Mouse (Mus musculus) midbrain, embryonic 10.5 days (tissue): Measurements from ENCODE around the gene Olfr92. TPM values are rescaled to one million over a fixed set of nuclear protein-coding genes. Genes with fewer than 3 reads are reported as not detected.

Experiments
- polyA plus RNA-seq: library from polyadenylated mRNA; unstranded; fragments of >200 nt; fragmentation: Nextera tagmentation; extraction: Ambion mirVana; gene quantifications from 2 replicates; pipeline ENCODE4 v1.2.1, GENCODE M21; 2016

The Olfr92 gene
- polyA plus RNA-seq, 1 experiment from 2014 or later, result not detected

Other genes with a start within 250 kb of the Olfr92 start
- not detected in 2 replicates for gene Trim40, start 230.0 kb downstream of the Olfr92 start, polyA plus RNA-seq
- not detected in 2 replicates for gene Trim31, start 222.0 kb downstream of the Olfr92 start, polyA plus RNA-seq
- 0.22 and 0.67 TPM in 2 replicates for gene Rnf39, start 177.2 kb downstream of the Olfr92 start, polyA plus RNA-seq
- gene Ppp1r11, start 168.3 kb downstream of the Olfr92 start, polyA plus RNA-seq, result 160 and 166 TPM in 2 replicates
- gene Znrd1, start 161.5 kb downstream of the Olfr92 start, polyA plus RNA-seq, result 88.5 and 96.7 TPM in 2 replicates
- 8.8 and 10.6 TPM in 2 replicates for gene Znrd1as, start 161.5 kb downstream of the Olfr92 start, polyA plus RNA-seq
- gene 2410137M14Rik, start 138.9 kb downstream of the Olfr92 start, polyA plus RNA-seq, result not detected in 2 replicates
- gene H2-M5, start 130.6 kb downstream of the Olfr92 start, polyA plus RNA-seq, result 0.83 and 1.2 TPM in 2 replicates
- 61.6 and 87.8 TPM in 2 replicates for gene Zfp57, start 118.9 kb downstream of the Olfr92 start, polyA plus RNA-seq
- 0.10 and 0.15 TPM in 2 replicates for gene Mog, start 96.7 kb downstream of the Olfr92 start, polyA plus RNA-seq
- 7.9 and 12.2 TPM in 2 replicates for gene Gabbr1, start 74.1 kb downstream of the Olfr92 start, polyA plus RNA-seq
- 0.17 TPM in 1 of 2 replicates, not detected in the other for gene Olfr90, start 31.6 kb downstream of the Olfr92 start, polyA plus RNA-seq
- not detected in 2 replicates for gene Olfr91, start 21.8 kb downstream of the Olfr92 start, polyA plus RNA-seq
- not detected in 2 replicates for gene Olfr93, start 41.4 kb upstream of the Olfr92 start, polyA plus RNA-seq
- gene Ubd, start 73.8 kb upstream of the Olfr92 start, polyA plus RNA-seq, result not detected in 2 replicates
- not detected in 2 replicates for gene Olfr94, start 80.9 kb upstream of the Olfr92 start, polyA plus RNA-seq
- not detected in 2 replicates for gene Olfr95, start 93.0 kb upstream of the Olfr92 start, polyA plus RNA-seq
- not detected in 2 replicates for gene Olfr96, start 100.1 kb upstream of the Olfr92 start, polyA plus RNA-seq
- gene Olfr97, start 117.2 kb upstream of the Olfr92 start, polyA plus RNA-seq, result not detected in 2 replicates
- gene Olfr98, start 143.7 kb upstream of the Olfr92 start, polyA plus RNA-seq, result not detected in 2 replicates
- 1.8 and 2.1 TPM in 2 replicates for gene H2-M3, start 150.1 kb upstream of the Olfr92 start, polyA plus RNA-seq
- gene Olfr99, start 163.4 kb upstream of the Olfr92 start, polyA plus RNA-seq, result not detected in 2 replicates
- gene Olfr101, start 184.2 kb upstream of the Olfr92 start, polyA plus RNA-seq, result not detected in 2 replicates
- not detected in 2 replicates for gene Olfr102, start 197.0 kb upstream of the Olfr92 start, polyA plus RNA-seq
- gene Olfr103, start 219.6 kb upstream of the Olfr92 start, polyA plus RNA-seq, result not detected in 2 replicates
- gene Olfr104-ps, start 239.5 kb upstream of the Olfr92 start, polyA plus RNA-seq, result not detected in 2 replicates